Mouse (Mus musculus) hematopoietic stem cell, adult 5-6 weeks (primary cell): ENCODE data around the gene Zfp600. TPM values are rescaled to one million over a fixed set of nuclear protein-coding genes. Genes with fewer than 3 reads are reported as not detected.
"Not testable (repeated sequence)": the region's sequence is repeated elsewhere in the genome, so short reads cannot be mapped to it uniquely, and the experiment has no call there.

Source experiments
- ATAC-seq, 2 experiments: fragments of 125-278 bp in 1 of 2; replicated peaks in 1 of 2; 2 replicates each; pipeline ENCODE4 v1.8.0; 2016 to 2017; ENCODE audit warnings: inconsistent platforms in 2 of 2, mild to moderate bottlenecking in 2 of 2, moderate number of reproducible peaks in 2 of 2, low read depth in 1 of 2, moderate TSS enrichment in 1 of 2; ENCODE audit not compliant: low FRiP score in 2 of 2, poor library complexity in 2 of 2, severe bottlenecking in 2 of 2, insufficient read depth in 1 of 2, low TSS enrichment in 1 of 2
- total RNA-seq: library from RNA; stranded (forward); fragments of 172-1452, 232-1000 nt; gene quantifications from 2 replicates; pipeline ENCODE4 v1.2.3, GENCODE M21; 2017

Zfp600 gene
- total RNA-seq = 3.5 TPM in 1 of 2 replicates, not detected in the other

DNA sequence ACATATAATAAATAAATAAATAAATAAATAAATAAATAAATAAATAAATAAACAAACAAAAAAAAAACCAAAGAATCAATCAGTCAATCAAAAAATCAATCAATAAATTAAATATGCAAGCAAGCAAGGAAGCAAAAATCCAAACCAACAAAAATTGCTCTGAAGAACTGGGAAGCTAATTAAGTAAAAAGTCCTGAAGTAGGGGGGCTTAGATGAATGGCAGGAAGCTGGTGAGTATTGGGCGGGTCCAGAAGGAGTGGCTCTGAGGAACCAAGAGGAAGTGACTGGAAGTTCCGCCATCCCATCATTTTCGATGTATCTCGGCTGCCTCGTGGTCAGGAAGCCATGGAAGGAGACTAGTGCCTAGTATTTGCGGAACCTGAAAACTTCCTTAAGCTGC, at the start of gene Zfp600:
Gene Zfp600, plus strand, starts transcription at position 301 of the 400 bp plus-strand sequence.
- ATAC-seq = not testable (repeated sequence)

DNA sequence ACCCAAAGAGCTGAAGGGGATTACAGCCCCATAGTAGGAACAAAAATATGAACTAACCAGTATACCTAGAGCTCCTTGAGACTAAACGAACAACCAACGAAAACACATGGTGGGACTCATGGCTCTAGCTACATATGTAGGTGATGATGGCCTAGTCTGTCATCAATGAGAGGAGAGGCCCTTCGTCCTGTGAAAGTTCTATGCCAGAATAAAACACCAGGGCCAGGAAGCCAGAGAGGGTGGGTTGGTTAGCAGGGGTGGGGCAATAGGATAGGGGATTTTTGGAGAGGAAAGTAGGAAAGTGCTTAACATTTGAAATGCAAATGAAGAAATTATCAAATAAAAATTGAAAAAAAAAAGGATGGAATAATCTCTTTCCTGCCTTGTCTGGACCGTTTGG, 6.3 kb downstream of the Zfp600 start:
- ATAC-seq = not testable (repeated sequence)

DNA sequence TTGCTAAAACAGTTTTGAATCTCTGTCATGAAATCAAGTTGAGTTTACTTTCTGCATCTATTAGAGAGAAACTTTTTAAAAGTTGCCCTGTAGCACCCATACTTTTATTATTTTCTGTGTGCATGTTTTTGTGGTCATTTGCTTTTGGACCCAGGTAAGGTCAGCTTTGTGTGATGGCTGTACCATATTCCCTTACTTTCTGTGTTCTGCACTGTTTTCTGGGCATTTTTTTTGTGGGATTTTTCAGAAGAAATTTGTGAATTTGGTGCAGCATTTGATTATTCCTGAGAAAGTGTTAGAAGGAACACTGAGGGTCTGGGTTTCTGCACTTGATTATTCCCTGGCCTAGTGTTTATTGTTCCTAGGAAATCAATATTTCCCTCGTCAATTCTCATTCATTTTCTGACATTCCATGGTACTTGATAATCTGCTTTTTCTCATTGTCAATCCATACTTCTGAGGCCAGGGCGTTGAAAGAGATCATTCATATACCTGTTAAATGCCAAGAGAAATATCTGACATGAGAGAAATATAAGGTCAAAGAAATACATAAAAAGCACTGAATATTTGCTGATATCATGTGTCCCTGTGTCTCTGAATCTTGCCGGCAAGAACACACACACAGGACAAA, 10.7 kb downstream of the Zfp600 start:
- ATAC-seq = not testable (repeated sequence)

DNA sequence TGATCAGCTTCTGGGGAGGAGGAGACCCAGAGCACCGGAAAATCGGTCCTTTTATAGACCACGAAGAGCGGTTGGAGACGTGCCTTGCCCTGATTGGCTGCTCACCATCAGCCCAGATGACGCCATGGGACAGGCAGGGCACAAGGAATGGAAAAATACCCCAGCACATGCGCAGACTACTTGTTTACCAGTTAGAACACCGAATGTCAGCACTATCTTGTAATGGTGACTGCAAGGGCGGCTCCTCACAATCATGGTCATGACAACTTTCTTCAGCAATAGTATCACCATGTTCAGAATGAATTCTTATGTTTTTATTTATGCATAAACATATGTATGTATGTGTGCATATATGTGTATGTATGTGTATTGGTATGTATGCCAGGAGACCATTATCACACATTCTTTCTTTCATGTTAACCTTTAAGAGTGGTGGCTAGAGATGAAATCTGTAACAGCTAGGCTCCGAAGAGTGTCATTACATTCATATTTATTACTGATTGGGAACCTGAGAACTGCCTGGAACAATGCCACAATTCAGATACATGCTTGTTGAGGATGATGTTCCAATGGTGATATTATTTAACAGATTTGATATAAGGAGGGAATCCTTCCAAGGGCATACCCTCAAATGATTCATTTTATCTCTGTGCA, 11.4 kb downstream of the Zfp600 start:
- ATAC-seq = not testable (repeated sequence)

DNA sequence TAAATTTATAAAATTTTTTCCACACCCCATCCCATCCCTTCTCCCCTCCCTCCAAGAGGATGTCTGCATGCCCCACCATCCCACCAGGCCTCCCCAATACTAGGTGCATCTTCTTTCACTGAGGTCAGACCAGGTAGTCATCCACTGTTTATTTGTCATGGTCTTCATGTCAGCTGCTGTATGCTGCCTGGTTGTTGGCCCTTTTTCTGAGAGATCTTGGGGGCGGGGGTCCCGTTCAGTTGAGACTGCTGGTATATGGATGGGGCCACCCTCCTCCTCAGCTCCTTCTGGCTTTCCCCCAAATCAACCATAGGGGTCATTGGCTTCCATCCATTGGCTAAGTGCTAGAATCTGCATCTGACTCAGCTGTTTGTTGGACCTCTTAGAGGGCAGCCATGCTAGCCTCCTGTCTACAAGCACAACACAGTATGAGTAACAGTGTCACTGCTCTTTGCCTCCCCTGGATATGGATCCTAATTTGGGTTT, 12.1 kb downstream of the Zfp600 start:
- ATAC-seq = peak; percentile 25 to 34; a peak in 2 of 4 replicates

DNA sequence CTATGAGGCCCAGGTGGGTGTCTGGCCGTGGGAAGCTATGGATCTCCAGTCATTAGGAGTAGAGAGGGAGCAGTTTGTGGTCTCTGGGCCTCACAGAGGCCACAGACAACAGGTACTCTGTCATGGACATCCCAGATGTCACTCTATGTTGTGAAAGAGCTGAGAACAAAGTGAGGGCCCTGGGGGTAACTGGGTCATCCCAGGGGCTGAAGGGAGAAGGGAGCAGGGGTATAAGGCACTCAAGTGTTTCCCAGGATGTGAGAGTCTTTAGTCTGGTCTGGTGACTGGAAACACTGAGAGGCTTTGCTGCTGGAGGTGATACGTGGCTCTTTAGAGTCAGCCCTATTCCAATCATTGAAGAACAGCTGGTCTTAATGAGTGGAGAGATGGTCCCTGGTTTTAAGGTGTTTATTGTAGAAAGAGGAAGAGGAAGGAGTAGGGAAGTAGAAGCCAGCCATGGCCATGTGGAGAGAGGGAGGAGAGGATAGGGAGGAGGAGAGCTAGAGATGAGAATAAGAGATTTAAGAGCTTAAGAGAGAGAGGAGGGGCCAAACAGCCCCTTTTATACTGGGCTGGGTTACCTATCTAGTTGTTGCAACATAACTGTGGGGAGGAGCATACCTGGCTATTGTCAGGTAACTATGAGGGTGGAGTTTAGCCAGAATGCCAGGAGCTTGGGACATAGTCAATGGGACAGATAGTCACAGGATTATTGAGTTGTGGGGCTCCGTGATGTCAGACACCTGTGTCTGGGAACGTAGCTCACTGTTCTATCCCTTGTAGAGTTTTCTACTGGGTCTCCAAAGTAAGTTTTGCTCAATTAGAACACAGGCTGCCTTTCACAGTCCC, 17.0 kb downstream of the Zfp600 start:
- ATAC-seq = peak; percentile 46 to 60; a peak in 3 of 4 replicates

DNA sequence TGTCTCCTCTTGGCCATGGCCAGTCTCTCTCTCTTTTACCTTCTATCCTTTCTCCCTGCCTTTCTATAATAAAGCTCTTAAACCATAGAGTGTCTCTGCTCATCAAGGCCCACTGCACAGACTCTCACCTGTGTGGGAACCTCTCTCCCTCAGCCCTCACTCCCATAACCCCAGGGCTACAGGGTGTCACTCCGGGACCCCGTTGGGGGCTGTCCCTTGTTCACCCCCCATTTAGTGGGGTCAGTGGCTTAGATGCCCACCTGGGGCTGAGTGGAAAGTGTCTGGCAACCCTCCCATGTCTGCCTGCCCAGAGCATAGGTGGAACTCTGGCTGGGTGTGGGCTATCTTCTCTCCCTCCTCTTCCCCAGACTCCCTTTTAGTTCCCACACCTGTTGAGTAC, 47.7 kb downstream of the Zfp600 start:
- ATAC-seq = not testable (repeated sequence)

DNA sequence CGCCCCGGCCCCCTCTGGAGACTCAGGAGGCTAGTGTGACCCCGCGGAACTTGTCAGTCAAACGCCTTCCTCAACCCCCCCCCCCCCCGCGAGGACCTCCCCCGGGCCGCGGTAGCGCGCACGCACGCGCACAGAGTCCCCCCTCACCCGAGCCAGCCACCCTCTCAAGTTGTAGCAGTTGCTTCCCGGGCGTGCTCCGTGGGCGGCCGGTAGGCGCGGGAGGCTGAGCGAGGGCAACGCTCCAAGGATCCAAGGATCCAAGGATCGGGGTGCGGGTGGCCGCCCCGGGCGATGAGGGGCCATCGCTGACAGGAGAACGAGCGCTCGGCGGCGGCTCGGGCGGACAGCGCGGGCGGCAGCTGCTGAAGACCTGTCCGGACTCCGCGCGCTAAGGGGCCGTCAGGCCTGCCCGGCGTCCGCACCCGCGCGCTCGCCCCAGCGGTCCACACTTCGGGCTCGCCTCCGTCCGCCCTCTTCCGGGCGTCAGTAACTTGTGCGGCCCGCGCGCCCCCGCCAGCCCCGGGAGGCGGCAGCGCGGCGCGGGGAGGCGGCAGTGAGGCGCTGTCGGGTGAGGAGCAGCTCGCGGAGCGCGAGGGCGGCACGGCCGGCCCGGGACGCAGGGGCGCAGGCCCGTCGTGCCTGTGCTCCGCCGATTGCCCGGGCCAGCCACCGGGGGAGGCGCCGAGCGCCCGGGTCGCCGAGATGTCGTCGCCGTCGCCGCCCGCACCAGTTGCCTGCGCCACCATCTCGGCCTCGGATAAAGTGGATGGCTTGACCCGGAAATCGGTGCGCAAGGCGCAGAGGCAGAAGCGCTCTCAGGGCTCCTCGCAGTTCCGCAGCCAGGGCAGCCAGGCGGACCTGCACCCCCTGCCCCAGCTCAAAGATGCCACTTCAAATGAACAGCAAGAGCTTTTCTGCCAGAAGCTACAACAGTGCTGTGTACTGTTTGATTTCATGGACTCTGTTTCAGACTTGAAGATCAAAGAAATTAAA, 82.9 kb downstream of the Zfp600 start:
- ATAC-seq = peak; percentile 62; a peak in 3 of 4 replicates

DNA sequence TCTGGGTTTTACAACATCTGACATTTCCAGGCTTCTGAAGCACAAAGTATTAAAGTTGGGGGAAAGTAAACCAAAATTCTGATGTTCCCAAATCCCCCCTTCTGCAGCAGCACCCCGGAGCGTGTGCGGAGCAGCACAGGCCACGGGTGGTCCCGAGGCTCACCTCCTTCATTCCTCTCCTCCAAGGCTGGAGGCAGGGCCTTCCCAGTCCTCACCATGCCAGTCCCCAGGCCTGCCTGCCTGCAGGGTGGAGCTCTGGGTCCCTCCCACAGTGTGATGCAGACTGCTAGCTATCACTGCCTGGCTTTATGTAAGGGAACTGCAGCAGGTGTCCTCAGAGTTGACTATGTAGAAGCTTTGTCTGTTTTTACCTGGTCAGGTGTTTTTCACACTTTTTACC, 85.5 kb downstream of the Zfp600 start:
- ATAC-seq = not testable (repeated sequence)

Other genes starting within 250 kb of the Zfp600 start
- 3.4 and 7.6 TPM in 2 replicates for gene Zfp987, start 59.5 kb upstream of the Zfp600 start, total RNA-seq